Mouse (Mus musculus) megakaryocyte-erythroid progenitor cell, adult 5-6 weeks (primary cell): ENCODE results near the gene Itgb2. TPM values are rescaled to one million over a fixed set of nuclear protein-coding genes. Genes with fewer than 3 reads are reported as not detected.

Source experiments
- ATAC-seq: replicated peaks from 2 replicates; pipeline ENCODE4 v1.8.0; 2016; ENCODE audit warnings: mild to moderate bottlenecking, inconsistent platforms; ENCODE audit not compliant: severe bottlenecking, poor library complexity, low FRiP score, low TSS enrichment
- total RNA-seq, 2 experiments: library from RNA; stranded (forward) in 1 of 2; stranded (reverse) in 1 of 2; fragments of 200-1000, 215-1000 nt in 1 of 2; fragments of >200 nt in 1 of 2; fragmentation: Nextera tagmentation in 1 of 2; gene quantifications; 2 replicates each; pipeline ENCODE4 v1.2.3; 2014 to 2017

The Itgb2 gene
- total RNA-seq, 2 experiments from 2014 or later: 10.4 to 13.2 TPM

- no peak for ATAC-seq
Measured at GRCm38 (mm10) chr10:77608589-77608988, 78.5 kb downstream of the Itgb2 start.

- no peak for ATAC-seq
Measured at GRCm38 (mm10) chr10:77610221-77610961, 80.3 kb downstream of the Itgb2 start.

- no peak for ATAC-seq
Measured at GRCm38 (mm10) chr10:77613409-77613808, 83.4 kb downstream of the Itgb2 start.

Other genes with a start within 250 kb of the Itgb2 start
- gene Adarb1, start 112.0 kb upstream of the Itgb2 start, total RNA-seq (2014; fragmentation: Nextera tagmentation): 0.28 TPM in 1 of 2 replicates, not detected in the other
- 1.1 and 3.9 TPM in 2 replicates for gene Adarb1, start 112.0 kb upstream of the Itgb2 start, total RNA-seq (2017)
- gene Fam207a, start 14.5 kb upstream of the Itgb2 start, total RNA-seq (2014; fragmentation: Nextera tagmentation): 19.8 and 20.0 TPM in 2 replicates
- gene Fam207a, start 14.5 kb upstream of the Itgb2 start, total RNA-seq (2017): 28.5 and 30.5 TPM in 2 replicates
- gene Pttg1ip, start 51.5 kb downstream of the Itgb2 start, total RNA-seq (2014; fragmentation: Nextera tagmentation): 31.7 and 48.4 TPM in 2 replicates
- 36.3 and 37.6 TPM in 2 replicates for gene Pttg1ip, start 51.5 kb downstream of the Itgb2 start, total RNA-seq (2017)
- gene Sumo3, start 75.8 kb downstream of the Itgb2 start, total RNA-seq (2014; fragmentation: Nextera tagmentation): 71.3 and 81.0 TPM in 2 replicates
- gene Sumo3, start 75.8 kb downstream of the Itgb2 start, total RNA-seq (2017): 150 and 265 TPM in 2 replicates
- not detected in 2 replicates for gene Gm49325, start 75.9 kb downstream of the Itgb2 start, total RNA-seq (2014; fragmentation: Nextera tagmentation)
- not detected in 2 replicates for gene Gm49325, start 75.9 kb downstream of the Itgb2 start, total RNA-seq (2017)
- gene Ube2g2, start 92.0 kb downstream of the Itgb2 start, total RNA-seq (2014; fragmentation: Nextera tagmentation): 39.4 and 43.2 TPM in 2 replicates
- 48.1 and 50.7 TPM in 2 replicates for gene Ube2g2, start 92.0 kb downstream of the Itgb2 start, total RNA-seq (2017)
- 0.22 TPM in 1 of 2 replicates, not detected in the other for gene Tspear, start 156.3 kb downstream of the Itgb2 start, total RNA-seq (2014; fragmentation: Nextera tagmentation)
- gene Tspear, start 156.3 kb downstream of the Itgb2 start, total RNA-seq (2017): not detected in 2 replicates
- gene Gm19402, start 160.5 kb downstream of the Itgb2 start, total RNA-seq (2014; fragmentation: Nextera tagmentation): not detected in 2 replicates
- gene Gm19402, start 160.5 kb downstream of the Itgb2 start, total RNA-seq (2017): not detected in 2 replicates
- gene Gm9508, start 167.0 kb downstream of the Itgb2 start, total RNA-seq (2014; fragmentation: Nextera tagmentation): not detected in 2 replicates
- not detected in 2 replicates for gene Gm9508, start 167.0 kb downstream of the Itgb2 start, total RNA-seq (2017)
- not detected in 2 replicates for gene Gm10272, start 176.4 kb downstream of the Itgb2 start, total RNA-seq (2014; fragmentation: Nextera tagmentation)
- gene Gm10272, start 176.4 kb downstream of the Itgb2 start, total RNA-seq (2017): not detected in 2 replicates
- not detected in 2 replicates for gene Gm10024, start 181.2 kb downstream of the Itgb2 start, total RNA-seq (2014; fragmentation: Nextera tagmentation)
- not detected in 2 replicates for gene Gm10024, start 181.2 kb downstream of the Itgb2 start, total RNA-seq (2017)
- not detected in 2 replicates for gene Gm10142, start 185.6 kb downstream of the Itgb2 start, total RNA-seq (2014; fragmentation: Nextera tagmentation)
- not detected in 2 replicates for gene Gm10142, start 185.6 kb downstream of the Itgb2 start, total RNA-seq (2017)
- gene Krtap12-1, start 190.3 kb downstream of the Itgb2 start, total RNA-seq (2014; fragmentation: Nextera tagmentation): not detected in 2 replicates
- not detected in 2 replicates for gene Krtap12-1, start 190.3 kb downstream of the Itgb2 start, total RNA-seq (2017)
- gene Gm10100, start 196.2 kb downstream of the Itgb2 start, total RNA-seq (2014; fragmentation: Nextera tagmentation): not detected in 2 replicates
- not detected in 2 replicates for gene Gm10100, start 196.2 kb downstream of the Itgb2 start, total RNA-seq (2017)
- not detected in 2 replicates for gene Gm18596, start 212.4 kb downstream of the Itgb2 start, total RNA-seq (2014; fragmentation: Nextera tagmentation)
- gene Gm18596, start 212.4 kb downstream of the Itgb2 start, total RNA-seq (2017): not detected in 2 replicates
- not detected in 2 replicates for gene Gm9736, start 221.1 kb downstream of the Itgb2 start, total RNA-seq (2014; fragmentation: Nextera tagmentation)
- not detected in 2 replicates for gene Gm9736, start 221.1 kb downstream of the Itgb2 start, total RNA-seq (2017)
- not detected in 2 replicates for gene Gm3233, start 229.4 kb downstream of the Itgb2 start, total RNA-seq (2014; fragmentation: Nextera tagmentation)
- gene Gm3233, start 229.4 kb downstream of the Itgb2 start, total RNA-seq (2017): not detected in 2 replicates
- not detected in 2 replicates for gene Gm3238, start 241.1 kb downstream of the Itgb2 start, total RNA-seq (2014; fragmentation: Nextera tagmentation)
- not detected in 2 replicates for gene Gm3238, start 241.1 kb downstream of the Itgb2 start, total RNA-seq (2017)
- gene Gm7138, start 246.7 kb downstream of the Itgb2 start, total RNA-seq (2014; fragmentation: Nextera tagmentation): not detected in 2 replicates
- gene Gm7138, start 246.7 kb downstream of the Itgb2 start, total RNA-seq (2017): not detected in 2 replicates